Mouse (Mus musculus) CD4-positive, CD25-positive, alpha-beta regulatory T cell, adult 4 months (primary cell): ENCODE results near the gene Prol1. TPM values are rescaled to one million over a fixed set of nuclear protein-coding genes. Genes with fewer than 3 reads are reported as not detected.
"Not testable (repeated sequence)": the region's sequence is repeated elsewhere in the genome, so short reads cannot be mapped to it uniquely, and the experiment has no call there.

Source experiments
- ATAC-seq: one replicate; pipeline ENCODE4 v1.8.0; 2017
- polyA plus RNA-seq, 2 experiments: library from polyadenylated mRNA; unstranded; fragments of 100-300 nt; shearing (Covaris generic); gene quantifications; one replicate each; pipeline ENCODE4 v1.2.1; 2017

Prol1 gene
- not detected for polyA plus RNA-seq

DNA sequence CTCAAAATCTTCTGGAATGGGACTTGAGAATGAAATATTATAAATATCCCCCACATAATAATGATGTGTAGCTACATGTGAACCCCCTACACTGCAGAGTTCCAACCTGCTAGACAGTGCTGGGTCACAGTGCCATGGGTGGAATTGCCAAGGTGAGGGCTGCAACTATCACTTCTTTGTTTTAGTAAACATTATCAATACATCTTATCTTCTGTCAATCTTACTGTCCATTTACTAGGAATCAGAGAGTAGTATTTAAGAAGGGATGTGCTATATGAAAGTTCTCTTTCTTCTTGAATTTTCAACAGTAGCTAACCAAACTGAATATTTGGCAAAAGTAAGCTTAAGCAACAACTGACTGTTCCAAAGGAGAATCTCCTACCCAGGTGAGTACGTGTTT is at the start of gene Prol1:
TSS of gene Prol1 (plus strand) at position 301 of the 400 bp plus-strand sequence.
- ATAC-seq: no peak

- ATAC-seq: no peak
These were observed 48.5 kb upstream of the Prol1 start, which contains the start of gene Gm7714 for GRCm38 (mm10) chr5:88268619-88269018. Gm7714 (plus strand) TSS chr5:88268919.

DNA sequence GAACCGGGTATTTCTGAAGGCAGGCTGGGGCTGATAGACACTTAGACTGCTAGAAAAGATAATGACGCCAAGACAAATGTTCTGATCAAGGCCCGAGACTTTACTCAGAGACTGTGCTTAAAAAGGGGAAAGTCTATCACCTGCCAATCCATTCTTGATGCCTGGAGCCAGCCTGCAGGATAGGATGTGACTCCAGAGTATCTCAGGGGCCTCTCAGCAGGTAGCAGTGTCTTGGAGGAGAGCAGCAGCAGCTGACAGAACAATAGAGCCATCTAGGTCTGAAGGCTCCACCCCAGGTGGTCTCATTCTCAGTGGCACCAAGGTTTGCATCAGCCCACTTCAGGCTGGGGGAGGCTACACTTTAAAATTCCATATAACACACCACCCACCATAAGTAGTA is 5.8 kb upstream of the Prol1 start:
- not testable (repeated sequence) for ATAC-seq

DNA sequence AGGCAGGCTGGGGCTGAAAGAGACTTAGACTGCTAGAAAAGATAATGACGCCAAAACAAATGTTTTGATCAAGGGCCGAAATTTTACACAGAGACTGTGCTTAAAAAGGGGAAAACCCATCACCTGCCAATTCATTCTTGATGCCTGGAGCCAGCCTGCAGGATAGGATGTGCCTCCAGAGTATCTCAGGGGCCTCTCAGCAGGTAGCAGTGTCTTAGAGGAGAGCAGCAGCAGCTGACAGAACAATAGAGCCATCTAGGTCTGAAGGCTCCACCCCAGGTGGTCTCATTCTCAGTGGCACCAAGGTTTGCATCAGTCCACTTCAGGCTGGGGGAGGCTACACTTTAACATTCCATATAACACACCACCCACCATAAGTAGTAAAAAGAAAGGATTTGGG is 31.4 kb downstream of the Prol1 start:
- ATAC-seq: not testable (repeated sequence)

GRCm38 (mm10) chr5:88364768-88365167 is 47.7 kb downstream of the Prol1 start:
- ATAC-seq: peak; percentile 43

GRCm38 (mm10) chr5:88366886-88367285 is 49.8 kb downstream of the Prol1 start:
- no peak for ATAC-seq

- no peak for ATAC-seq
These were observed 53.6 kb downstream of the Prol1 start for GRCm38 (mm10) chr5:88370578-88371232.

DNA sequence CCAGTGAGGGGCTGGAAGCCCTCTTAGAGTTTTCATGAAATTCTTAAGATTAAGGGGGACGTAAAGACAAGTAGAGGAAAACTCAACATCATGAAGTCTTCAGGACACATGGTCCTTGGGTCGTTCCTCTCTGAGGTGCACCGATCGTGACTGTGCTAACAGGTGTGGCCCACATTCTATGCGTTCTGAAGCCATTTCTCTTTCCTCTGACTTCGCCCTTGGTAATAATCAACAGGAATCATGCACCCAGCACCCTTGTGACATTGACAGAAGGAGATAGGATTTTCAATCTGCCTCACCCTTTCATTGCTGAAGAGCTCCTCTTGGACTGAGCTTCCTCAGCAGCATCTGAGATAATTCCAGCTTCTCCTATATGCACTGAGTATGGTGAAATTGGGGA is 55.5 kb downstream of the Prol1 start:
- ATAC-seq: no peak

DNA sequence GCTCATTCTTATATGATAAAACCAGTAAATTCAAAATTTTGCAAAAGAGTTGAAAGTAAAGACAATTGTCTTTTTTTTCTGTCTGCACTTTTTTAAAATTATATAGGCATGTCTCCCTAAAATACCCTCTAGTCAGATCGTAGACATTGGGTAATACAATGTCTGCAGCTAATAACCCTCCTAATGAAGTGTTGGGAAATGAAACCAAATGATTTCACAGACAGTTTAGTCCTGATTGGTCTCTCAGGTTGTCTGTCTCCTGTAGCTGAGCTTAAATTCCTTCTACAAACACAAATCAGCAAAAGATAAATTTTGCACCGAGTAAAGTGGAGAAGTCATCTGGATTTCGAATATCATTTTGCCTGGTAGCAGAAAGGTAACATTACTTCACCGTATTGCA is 58.7 kb downstream of the Prol1 start, which contains the start of gene Amtn:
TSS of gene Amtn (plus strand) at position 301 of the 400 bp plus-strand sequence.
- ATAC-seq: no peak

Other genes starting within 250 kb of the Prol1 start
- gene Smr2, start 230.8 kb upstream of the Prol1 start, polyA plus RNA-seq: not detected
- gene Gm11116, start 205.8 kb upstream of the Prol1 start, polyA plus RNA-seq: not detected
- gene Gm11115, start 163.2 kb upstream of the Prol1 start, polyA plus RNA-seq: not detected
- gene Gm7714, start 48.4 kb upstream of the Prol1 start, polyA plus RNA-seq: not detected
- gene Amtn, start 58.8 kb downstream of the Prol1 start, polyA plus RNA-seq: not detected
- gene Ambn, start 138.7 kb downstream of the Prol1 start, polyA plus RNA-seq: under 1 TPM in 1 of 2 experiments, not detected in 1; 0.17 TPM
- gene Enam, start 170.7 kb downstream of the Prol1 start, polyA plus RNA-seq: not detected
- gene Jchain, start 210.6 kb downstream of the Prol1 start, polyA plus RNA-seq: 1 to 10 TPM in 1 of 2 experiments, not detected in 1; 5.6 TPM
- 10 to 100 TPM; 86.6 to 93.0 TPM for gene Utp3, start 237.2 kb downstream of the Prol1 start, polyA plus RNA-seq
- gene Rufy3, start 247.7 kb downstream of the Prol1 start, polyA plus RNA-seq: 1 to 10 TPM; 2.6 to 3.2 TPM